Mouse (Mus musculus): ENCODE measurements at regions not wholly inside any gene's neighbourhood (a gene's known extent, or its start where the extent isn't known, plus 50 kb on each side); places are given as distances from the start of the nearest gene placed in this dataset.

- no peak for DNase-seq (ENCODE audit: low spot score)
- no peaks in the 10 kb centered on the region for H3K4me1 ChIP-seq (replicated peaks)
- H3K4me3 ChIP-seq: no peak overlapping the region
- no peaks in the 10 kb centered on the region for H3K27me3 ChIP-seq (ENCODE audit: insufficient read depth, poor library complexity, severe bottlenecking)
- H3K9me3 ChIP-seq: no peaks in the 10 kb centered on the region
- 89% methylated on average over 3 of the region's 3 CpGs for WGBS
- no peak overlapping the region for H3K27ac ChIP-seq
- no peaks in the 10 kb centered on the region for H3K36me3 ChIP-seq
These were observed 1682.9 kb downstream of the Cdh8 start for GRCm38 (mm10) chr8:97733338-97733737.

- WGBS: 86% methylated on average over 4 of the region's 4 CpGs
- no peak overlapping the region for H3K27ac ChIP-seq
- H3K4me3 ChIP-seq: no peak overlapping the region
- DNase-seq (ENCODE audit: low spot score): no peak
- no peaks in the 10 kb centered on the region for H3K4me1 ChIP-seq (replicated peaks)
- no peaks in the 10 kb centered on the region for H3K36me3 ChIP-seq
- H3K9me3 ChIP-seq: no peaks in the 10 kb centered on the region
- H3K27me3 ChIP-seq (ENCODE audit: insufficient read depth, poor library complexity, severe bottlenecking): no peaks in the 10 kb centered on the region
These were observed 1693.6 kb downstream of the Cdh8 start for GRCm38 (mm10) chr8:97722627-97723026.

GRCm38 (mm10) chr8:97701706-97702105, 1714.6 kb downstream of the Cdh8 start:
- no peak overlapping the region for H3K27ac ChIP-seq
- no peaks in the 10 kb centered on the region for H3K9me3 ChIP-seq
- 91% methylated on average over 1 of the region's 1 CpGs for WGBS
- no peak overlapping the region for H3K4me3 ChIP-seq
- no peaks in the 10 kb centered on the region for H3K4me1 ChIP-seq (replicated peaks)
- no peaks in the 10 kb centered on the region for H3K36me3 ChIP-seq
- DNase-seq (ENCODE audit: low spot score): no peak
- H3K27me3 ChIP-seq (ENCODE audit: insufficient read depth, poor library complexity, severe bottlenecking): no peaks in the 10 kb centered on the region

- Histone ChIP-seq H3K4me1 (replicated peaks) (no peaks in the 10 kb centered on the region), H3K4me3 (no peak overlapping the region), H3K9me3 (no peaks in the 10 kb centered on the region), H3K36me3 (no peaks in the 10 kb centered on the region), H3K27ac (no peak overlapping the region), H3K27me3 (ENCODE audit: insufficient read depth, poor library complexity, severe bottlenecking) (no peaks in the 10 kb centered on the region)
- 96% methylated on average over 2 of the region's 2 CpGs for WGBS
- no peak for DNase-seq (ENCODE audit: low spot score)
These were observed 1751.9 kb downstream of the Cdh8 start for GRCm38 (mm10) chr8:97664404-97664803.

- Histone ChIP-seq H3K4me3 (no peak overlapping the region), H3K4me1 (replicated peaks) (no peaks in the 10 kb centered on the region), H3K36me3 (no peaks in the 10 kb centered on the region), H3K27me3 (ENCODE audit: insufficient read depth, poor library complexity, severe bottlenecking) (no peaks in the 10 kb centered on the region), H3K27ac (no peak overlapping the region), H3K9me3 (no peaks in the 10 kb centered on the region)
- DNase-seq (ENCODE audit: low spot score): no peak
- 93% methylated on average over 2 of the region's 2 CpGs for WGBS
These were observed 1754.1 kb downstream of the Cdh8 start for GRCm38 (mm10) chr8:97662144-97662543.

- H3K9me3 ChIP-seq: no peaks in the 10 kb centered on the region
- no peaks in the 10 kb centered on the region for H3K4me1 ChIP-seq (replicated peaks)
- 53% methylated on average over 4 of the region's 4 CpGs for WGBS
- no peak overlapping the region for H3K27ac ChIP-seq
- H3K36me3 ChIP-seq: no peaks in the 10 kb centered on the region
- DNase-seq (ENCODE audit: low spot score): peak; percentile 22
- H3K27me3 ChIP-seq (ENCODE audit: insufficient read depth, poor library complexity, severe bottlenecking): no peaks in the 10 kb centered on the region
- no peak overlapping the region for H3K4me3 ChIP-seq
These were observed 1763.5 kb upstream of the Got2 start for GRCm38 (mm10) chr8:97651802-97652201.

- WGBS: 63% methylated on average over 1 of the region's 1 CpGs
- no peaks in the 10 kb centered on the region for H3K27me3 ChIP-seq (ENCODE audit: insufficient read depth, poor library complexity, severe bottlenecking)
- no peaks in the 10 kb centered on the region for H3K9me3 ChIP-seq
- H3K27ac ChIP-seq: no peak overlapping the region
- no peaks in the 10 kb centered on the region for H3K36me3 ChIP-seq
- H3K4me3 ChIP-seq: no peak overlapping the region
- no peaks in the 10 kb centered on the region for H3K4me1 ChIP-seq (replicated peaks)
- no peak for DNase-seq (ENCODE audit: low spot score)
These were observed 1744.6 kb upstream of the Got2 start for GRCm38 (mm10) chr8:97632980-97633379.
